22 mouse cellular contexts compared by ENCODE assay signal in genomic region chr5:103532841-103533390, GRCm38 (mm10).
DNase-seq lines count a peak whose midpoint lies in the region; ATAC-seq lines count a peak whose summit lies in the region.
"Had no signal": no experiment of that assay in that cellular context is flagged by ENCODE, and none has a peak within 500 bp of the region (broad histone marks: within the 10 kb centered on the region; RNA-seq: fewer than 3 reads in every experiment).

No protein-coding gene starts in this region.

- H3K9ac ChIP-seq in kidney, embryonic 16.5 days (replicated peaks; ENCODE audit: low read length), result no peak overlapping the region
- H3K9ac ChIP-seq: forebrain, embryonic 15.5 days; hindbrain, embryonic 13.5 days; limb, embryonic 13.5 days; lung, embryonic 15.5 days; neural tube, embryonic 13.5 days had no signal

- H3K27ac ChIP-seq in kidney, embryonic 16.5 days (ENCODE audit: low read length), result peak overlapping the region; percentile 70; the same call in 1 of the 2 replicates
- H3K27ac ChIP-seq: forebrain, embryonic 15.5 days; hindbrain, embryonic 13.5 days; limb, embryonic 13.5 days; lung, embryonic 15.5 days; neural tube, embryonic 13.5 days had no signal

- peaks cover 35% of the 10 kb centered on the region for H3K36me3 ChIP-seq in kidney, embryonic 16.5 days (ENCODE audit: insufficient read depth, low read length)
- H3K36me3 ChIP-seq: forebrain, embryonic 15.5 days had no signal

- peak; percentile 71; the same call in 1 of the 2 replicates for ATAC-seq in kidney, embryonic 16.5 days (ENCODE audit: low FRiP score, low TSS enrichment)
- no peak for ATAC-seq in granulocyte monocyte progenitor cell, adult 5-6 weeks (replicated peaks; ENCODE audit: poor library complexity, severe bottlenecking)
- ATAC-seq: forebrain, embryonic 15.5 days; intestine, embryonic 16.5 days had no signal

- H3K9me3 ChIP-seq in kidney, embryonic 16.5 days (ENCODE audit: low read length), result no peaks in the 10 kb centered on the region
- H3K9me3 ChIP-seq: forebrain, embryonic 15.5 days; hindbrain, embryonic 13.5 days; limb, embryonic 13.5 days; lung, embryonic 15.5 days; neural tube, embryonic 13.5 days had no signal

- no peaks in the 10 kb centered on the region for H3K27me3 ChIP-seq in kidney, embryonic 16.5 days (ENCODE audit: insufficient read depth, low read length)
- H3K27me3 ChIP-seq: forebrain, embryonic 15.5 days; hindbrain, embryonic 13.5 days; lung, embryonic 15.5 days; neural tube, embryonic 13.5 days had no signal

- intact Hi-C loops in heart, postnatal 14 days (cut with DNase I), result loop anchor here (5.0 kb wide), 1 partner anchor 176 kb away; no protein-coding TSS in a partner anchor

- H3K4me1 ChIP-seq in kidney, embryonic 16.5 days (ENCODE audit: insufficient read depth, low read length), result 0 out of 2 replicates have a peak, but pooled peaks cover 4% of the 10 kb centered on the region
- H3K4me1 ChIP-seq: forebrain, embryonic 15.5 days; limb, embryonic 13.5 days; lung, embryonic 15.5 days; neural tube, embryonic 13.5 days had no signal

- no peak overlapping the region for H3K4me3 ChIP-seq in kidney, embryonic 16.5 days (ENCODE audit: low read length)
- H3K4me3 ChIP-seq: forebrain, embryonic 15.5 days; hindbrain, embryonic 13.5 days; limb, embryonic 13.5 days; lung, embryonic 15.5 days; neural tube, embryonic 13.5 days had no signal

- H3K4me2 ChIP-seq in kidney, embryonic 16.5 days (replicated peaks; ENCODE audit: low read depth, low read length), result no peak overlapping the region
- H3K4me2 ChIP-seq: forebrain, embryonic 15.5 days; hindbrain, embryonic 13.5 days; limb, embryonic 13.5 days; liver, embryonic 11.5 days; lung, embryonic 15.5 days; midbrain, embryonic 11.5 days; neural tube, embryonic 13.5 days had no signal

- peak; percentile 60 for DNase-seq in heart, adult 11 months
- no peak for DNase-seq in heart, postnatal 14 days
- DNase-seq in kidney, adult 18-20 months, result peak; percentile 67
- peak; percentile 65 to 75 for DNase-seq in kidney, postnatal 36 days
- DNase-seq in layer of hippocampus, adult 9-10 months (ENCODE audit: low spot score), result no peak
- DNase-seq: adrenal gland, postnatal 14 days; cerebellum, adult 11 months; cerebellum, adult 9-10 months; cerebellum, postnatal 36 days; heart, postnatal 36 days; lung, postnatal 36 days; thymus, adult 2 months had no signal

- 68% methylated on average over 11 of the region's 11 CpGs for WGBS in kidney, embryonic 16.5 days

Comparison
In these comparisons a context has a peak if more than half of its experiments do, and no peak if none do; other contexts are left out.
1. DNase-seq: peak in heart, adult 11 months (single experiment), kidney, adult 18-20 months (single experiment) and kidney, postnatal 36 days (2 of 2); none in heart, postnatal 14 days (0 of 2) and layer of hippocampus, adult 9-10 months (single experiment).